Mouse (Mus musculus): ENCODE results near the gene Lct.
A peak's percentile ranks its signal among the peaks of the same experiment; 100 is the strongest.
"Not testable (repeated sequence)": the region's sequence is repeated elsewhere in the genome, so short reads cannot be mapped to it uniquely, and the experiment has no call there.

The Lct gene

GRCm38 (mm10) chr1:128328218-128328617 lies at the start of gene Lct:
Gene Lct, minus strand, starts transcription at chr1:128328318.
- DNase-seq (ENCODE audit: extremely low spot score, low read depth, low spot score) = no peak

DNA sequence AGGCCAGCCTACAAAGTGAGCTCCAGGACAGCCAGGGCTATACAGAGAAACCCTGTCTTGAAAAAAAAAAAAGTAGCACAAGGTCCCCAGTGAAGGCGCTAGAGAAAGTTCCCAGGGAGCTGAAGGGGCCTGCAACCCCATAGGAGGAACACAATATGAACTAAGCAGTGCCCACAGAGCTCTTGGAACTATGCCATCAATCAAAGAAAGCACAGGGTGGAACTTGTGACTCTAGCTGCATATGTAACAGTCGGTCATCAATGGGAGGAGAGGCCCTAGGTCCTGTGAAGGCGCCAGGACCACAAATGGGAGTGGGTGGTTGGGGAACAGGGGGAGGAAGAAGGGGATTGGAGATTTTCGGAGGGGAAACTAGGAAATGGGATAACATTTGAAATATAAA lies 48.7 kb upstream of the Lct start:
- DNase-seq (ENCODE audit: extremely low spot score, low read depth, low spot score) = no peak

- no peak for DNase-seq (ENCODE audit: extremely low spot score, low read depth, low spot score)
These were observed 44.2 kb upstream of the Lct start for GRCm38 (mm10) chr1:128372143-128372860.

GRCm38 (mm10) chr1:128368732-128369441 lies 40.8 kb upstream of the Lct start:
- DNase-seq (ENCODE audit: extremely low spot score, low read depth, low spot score) = no peak

DNA sequence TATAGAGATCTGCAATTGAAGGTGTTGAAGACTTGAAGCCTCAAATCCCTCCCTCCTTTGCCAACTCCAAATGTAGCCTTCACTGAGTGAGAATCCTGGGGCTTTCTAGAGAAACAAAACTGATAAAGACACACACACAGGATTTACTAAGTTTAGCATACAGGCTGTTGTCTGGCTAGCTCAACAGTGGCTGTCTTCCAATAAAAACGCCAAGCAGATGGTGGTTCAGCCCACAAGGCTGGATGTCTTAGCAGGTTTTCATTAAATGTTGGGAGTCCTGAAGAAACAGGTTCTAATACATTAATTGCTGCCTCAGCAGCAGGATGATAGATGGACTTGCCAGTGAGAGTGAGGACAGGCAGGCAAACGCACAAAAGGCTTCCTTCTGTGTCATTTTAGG lies 32.5 kb upstream of the Lct start:
- no peak for DNase-seq (ENCODE audit: extremely low spot score, low read depth, low spot score)

- peak; percentile 76 for DNase-seq (ENCODE audit: extremely low spot score, low read depth, low spot score)
These were observed 31.6 kb upstream of the Lct start, which contains the start of gene Mcm6 for GRCm38 (mm10) chr1:128359554-128360376. Gene Mcm6, minus strand, starts transcription at chr1:128359664.

GRCm38 (mm10) chr1:128358916-128359553 lies 30.9 kb upstream of the Lct start:
- DNase-seq (ENCODE audit: extremely low spot score, low read depth, low spot score) = no peak

- no peak for DNase-seq (ENCODE audit: extremely low spot score, low read depth, low spot score)
These were observed 30.2 kb upstream of the Lct start for GRCm38 (mm10) chr1:128358276-128358675.

GRCm38 (mm10) chr1:128357452-128357851 lies 29.3 kb upstream of the Lct start:
- DNase-seq (ENCODE audit: extremely low spot score, low read depth, low spot score) = no peak

- no peak for DNase-seq (ENCODE audit: extremely low spot score, low read depth, low spot score)
These were observed 25.0 kb upstream of the Lct start for GRCm38 (mm10) chr1:128353092-128353491.

- no peak for DNase-seq (ENCODE audit: extremely low spot score, low read depth, low spot score)
These were observed 16.1 kb upstream of the Lct start for GRCm38 (mm10) chr1:128344232-128344631.

- DNase-seq (ENCODE audit: extremely low spot score, low read depth, low spot score) = no peak
These were observed 9.7 kb upstream of the Lct start for GRCm38 (mm10) chr1:128337708-128338320.

GRCm38 (mm10) chr1:128330313-128330712 lies 2.2 kb upstream of the Lct start:
- no peak for DNase-seq (ENCODE audit: extremely low spot score, low read depth, low spot score)

DNA sequence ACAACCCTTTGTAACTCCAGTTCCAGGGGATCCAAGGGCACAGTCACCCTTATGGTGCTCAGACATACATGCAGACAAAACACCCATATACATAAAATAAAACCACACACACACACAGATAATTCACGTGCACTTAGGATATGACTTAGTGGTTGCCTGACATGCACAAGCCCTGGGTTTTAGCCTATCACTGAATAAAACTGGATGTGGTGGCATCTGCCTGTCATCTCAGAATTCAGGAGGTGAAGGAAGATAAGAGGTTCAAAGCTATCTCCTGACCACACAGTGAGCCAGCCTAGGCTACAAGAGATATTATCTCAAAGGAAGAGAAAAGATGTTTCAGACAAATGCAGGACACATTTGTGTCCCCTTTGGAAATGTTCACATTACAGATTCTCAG lies 953 bp downstream of the Lct start:
- DNase-seq (ENCODE audit: extremely low spot score, low read depth, low spot score) = no peak

DNA sequence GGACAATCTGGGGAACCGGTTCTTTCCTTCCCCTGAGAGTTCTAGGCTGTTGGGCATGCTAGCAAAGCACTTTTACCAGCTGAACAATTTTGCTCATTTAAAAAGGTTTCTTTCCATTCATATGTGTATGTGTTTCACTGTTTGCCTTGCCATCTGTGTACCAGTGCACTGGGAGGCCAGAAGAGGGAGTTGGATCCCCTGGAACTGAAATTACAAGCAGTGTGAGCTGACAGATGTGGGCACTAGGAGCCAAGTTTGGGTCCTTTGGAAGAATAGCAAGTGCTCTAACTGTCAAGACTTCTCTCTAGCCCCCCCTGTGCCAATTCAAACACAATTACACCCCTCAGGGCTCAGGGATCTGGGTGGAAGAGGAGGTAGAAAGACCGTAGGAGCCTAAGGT lies 3.3 kb downstream of the Lct start:
- no peak for DNase-seq (ENCODE audit: extremely low spot score, low read depth, low spot score)

DNA sequence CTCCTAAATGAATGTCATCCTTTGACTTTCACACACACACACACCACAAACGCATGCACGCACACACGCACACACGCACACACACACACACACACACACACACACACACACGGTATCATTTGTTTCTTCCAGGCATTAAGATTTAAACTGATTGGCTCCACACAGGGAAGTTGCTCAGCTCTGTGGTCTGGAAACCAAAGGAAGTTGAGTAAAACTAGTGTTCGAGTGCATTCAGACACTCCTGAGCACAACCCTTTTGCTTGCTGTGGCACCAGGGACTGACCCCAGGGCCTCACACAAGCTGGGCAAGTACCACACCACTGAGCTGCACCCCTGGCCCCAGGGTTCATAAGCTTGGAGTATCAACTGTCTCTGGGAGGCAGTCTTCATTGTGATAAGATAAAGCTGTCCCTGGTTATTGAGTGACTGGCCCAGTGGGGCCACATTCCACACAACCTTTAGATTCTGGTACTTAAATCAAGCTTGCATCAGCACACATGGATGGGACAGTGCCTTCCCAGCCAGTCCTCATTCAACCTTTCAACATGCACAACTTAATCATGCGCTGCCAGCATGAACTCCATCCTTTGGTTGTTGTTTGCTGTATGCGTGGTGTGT lies 5.0 kb downstream of the Lct start:
- DNase-seq (ENCODE audit: extremely low spot score, low read depth, low spot score) = no peak

- DNase-seq (ENCODE audit: extremely low spot score, low read depth, low spot score) = not testable (repeated sequence)
These were observed 8.9 kb downstream of the Lct start for GRCm38 (mm10) chr1:128319266-128319665.

GRCm38 (mm10) chr1:128314665-128315064 lies 13.5 kb downstream of the Lct start:
- no peak for DNase-seq (ENCODE audit: extremely low spot score, low read depth, low spot score)

DNA sequence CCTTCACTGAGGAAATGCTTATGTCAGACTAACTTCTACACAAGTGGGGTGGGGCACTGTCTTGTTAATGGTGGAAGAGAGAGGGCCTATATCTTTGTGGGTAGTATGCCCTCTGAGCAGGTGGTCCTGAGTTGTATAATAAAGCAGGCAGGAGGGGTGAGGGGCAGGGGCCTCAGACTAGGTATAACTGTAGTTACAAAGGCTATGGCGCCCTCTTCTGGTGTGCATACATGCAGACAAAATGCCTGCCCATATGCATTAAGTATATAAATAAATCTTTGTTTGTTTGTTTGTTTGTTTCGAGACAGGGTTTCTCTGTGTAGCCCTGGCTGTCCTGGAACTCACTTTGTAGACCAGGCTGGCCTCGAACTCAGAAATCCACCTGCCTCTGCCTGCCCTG lies 19.1 kb downstream of the Lct start:
- no peak for DNase-seq (ENCODE audit: extremely low spot score, low read depth, low spot score)

DNA sequence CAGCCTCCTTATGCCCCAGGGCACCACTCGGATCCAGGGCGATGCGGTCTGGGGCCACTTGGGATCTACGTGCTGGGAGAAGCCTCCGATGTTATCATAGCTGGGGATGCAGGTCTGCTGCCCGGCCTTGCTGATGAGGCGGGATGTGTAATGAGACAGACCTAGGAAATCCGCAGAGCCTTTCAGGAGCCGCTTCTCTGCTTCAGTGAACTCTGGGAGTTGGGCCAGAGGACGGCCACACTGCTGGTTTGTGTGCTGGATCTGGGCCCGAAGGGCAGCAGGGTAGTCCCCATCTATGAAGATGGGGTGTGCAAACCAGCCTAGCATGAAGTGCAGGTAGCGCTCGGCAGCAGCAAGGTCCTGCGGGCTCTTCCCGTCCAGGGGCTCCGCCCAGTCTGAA lies 24.2 kb downstream of the Lct start:
- DNase-seq (ENCODE audit: extremely low spot score, low read depth, low spot score) = no peak

Measured in hindlimb bud, embryonic 11.5 days (tissue).